Mouse (Mus musculus) T-helper 2 cell (primary cell): Measurements from ENCODE around the gene Fbxl18.

ENCODE experiments used
- in situ Hi-C: fragments of 300-600 bp; cut with MboI, MseI; formaldehyde crosslinking; loops from one replicate; pipeline ENCODE4 v1.15.1; 2025; ENCODE audit warnings: high pct_unique_total_duplicates

Gene Fbxl18

GRCm38 (mm10) chr5:142874791-142875512 lies 20.3 kb downstream of the Fbxl18 start:
- in situ Hi-C loops, result loop anchor here (5.0 kb wide), 1 partner anchor 162 kb away; no protein-coding TSS in a partner anchor

- in situ Hi-C loops, result loop anchor here (5.0 kb wide), 1 partner anchor 164 kb away; no protein-coding TSS in a partner anchor
These were observed 21.5 kb downstream of the Fbxl18 start for GRCm38 (mm10) chr5:142873718-142874117.

- in situ Hi-C loops, result loop anchor here (5.0 kb wide), 1 partner anchor 166 kb away; no protein-coding TSS in a partner anchor
These were observed 23.5 kb downstream of the Fbxl18 start for GRCm38 (mm10) chr5:142871765-142872164.

GRCm38 (mm10) chr5:142869463-142869862 lies 25.8 kb downstream of the Fbxl18 start:
- in situ Hi-C loops, result no loop called here

GRCm38 (mm10) chr5:142857763-142858229 lies 37.4 kb downstream of the Fbxl18 start:
- in situ Hi-C loops, result no loop called here

GRCm38 (mm10) chr5:142856408-142856807 lies 38.8 kb downstream of the Fbxl18 start:
- in situ Hi-C loops, result no loop called here

- in situ Hi-C loops, result no loop called here
These were observed 40.3 kb downstream of the Fbxl18 start for GRCm38 (mm10) chr5:142854877-142855276.

GRCm38 (mm10) chr5:142853585-142853984 lies 41.6 kb downstream of the Fbxl18 start:
- in situ Hi-C loops, result no loop called here

GRCm38 (mm10) chr5:142851681-142852049 lies 43.6 kb downstream of the Fbxl18 start:
- in situ Hi-C loops, result no loop called here

- in situ Hi-C loops, result no loop called here
These were observed 44.1 kb downstream of the Fbxl18 start for GRCm38 (mm10) chr5:142850916-142851680.

- in situ Hi-C loops, result no loop called here
These were observed 44.7 kb downstream of the Fbxl18 start for GRCm38 (mm10) chr5:142850476-142850875.

- in situ Hi-C loops, result no loop called here
These were observed 46.3 kb downstream of the Fbxl18 start for GRCm38 (mm10) chr5:142848911-142849310.

- in situ Hi-C loops, result no loop called here
These were observed 47.1 kb downstream of the Fbxl18 start for GRCm38 (mm10) chr5:142848149-142848548.

GRCm38 (mm10) chr5:142844467-142844866 lies 50.8 kb downstream of the Fbxl18 start:
- in situ Hi-C loops, result no loop called here

GRCm38 (mm10) chr5:142842137-142842642 lies 53.0 kb downstream of the Fbxl18 start:
- in situ Hi-C loops, result no loop called here

GRCm38 (mm10) chr5:142841372-142842136 lies 53.7 kb downstream of the Fbxl18 start:
- in situ Hi-C loops, result no loop called here

- in situ Hi-C loops, result loop anchor here (5.0 kb wide), 1 partner anchor 75 kb away; no protein-coding TSS in a partner anchor
These were observed 57.8 kb downstream of the Fbxl18 start for GRCm38 (mm10) chr5:142837427-142837826.

GRCm38 (mm10) chr5:142836891-142837290 lies 58.3 kb downstream of the Fbxl18 start:
- in situ Hi-C loops, result loop anchor here (5.0 kb wide), 1 partner anchor 75 kb away; no protein-coding TSS in a partner anchor

- in situ Hi-C loops, result no loop called here
These were observed 61.4 kb downstream of the Fbxl18 start for GRCm38 (mm10) chr5:142833646-142834438.

- in situ Hi-C loops, result no loop called here
These were observed 69.1 kb downstream of the Fbxl18 start for GRCm38 (mm10) chr5:142826131-142826530.

GRCm38 (mm10) chr5:142825665-142826064 lies 69.6 kb downstream of the Fbxl18 start:
- in situ Hi-C loops, result no loop called here
